Mouse (Mus musculus): ENCODE results near the gene Slc39a7.
"Not testable (repeated sequence)": the region's sequence is repeated elsewhere in the genome, so short reads cannot be mapped to it uniquely, and the experiment has no call there.

Gene Slc39a7

DNA sequence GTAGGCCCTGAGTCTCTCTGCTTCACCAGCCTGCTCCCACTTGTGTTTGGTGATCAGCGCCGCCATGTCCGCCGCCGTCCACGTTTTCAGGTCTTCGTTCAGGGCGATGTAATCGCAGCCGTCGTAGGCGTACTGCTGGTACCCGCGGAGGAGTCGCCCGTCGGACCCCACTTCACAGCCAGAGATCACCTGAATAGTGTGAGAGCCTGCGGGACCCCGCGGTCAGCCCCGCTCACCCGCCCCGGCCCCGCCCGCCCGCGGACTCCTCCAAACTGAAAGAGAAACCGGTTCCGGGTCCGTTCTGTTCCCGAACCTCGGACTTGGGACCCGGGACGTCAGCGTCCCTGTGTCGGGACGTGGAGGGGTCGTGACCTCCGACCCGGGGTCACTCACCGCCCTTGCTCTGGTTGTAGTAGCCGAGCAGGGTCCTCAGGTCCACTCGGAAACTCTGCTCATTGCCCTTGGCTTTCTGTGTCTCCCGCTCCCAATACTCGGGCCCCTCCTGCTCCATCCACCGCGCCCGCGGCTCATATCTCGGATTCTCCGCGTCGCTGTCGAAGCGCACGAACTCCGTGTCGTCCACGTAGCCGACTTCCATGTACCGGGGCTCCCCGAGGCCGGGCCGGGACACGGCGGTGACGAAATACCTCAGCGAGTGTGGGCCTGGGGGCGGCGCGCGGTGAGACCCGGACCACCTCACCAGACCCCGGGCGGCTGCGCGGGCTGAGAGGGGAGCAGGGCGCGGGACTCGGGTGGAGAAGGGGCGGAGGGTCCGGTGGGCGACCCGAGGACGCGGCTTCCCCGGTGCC, 31.9 kb downstream of the Slc39a7 start:
- DNase-seq: peak in 1 of 2 experiments; percentile 35

DNA sequence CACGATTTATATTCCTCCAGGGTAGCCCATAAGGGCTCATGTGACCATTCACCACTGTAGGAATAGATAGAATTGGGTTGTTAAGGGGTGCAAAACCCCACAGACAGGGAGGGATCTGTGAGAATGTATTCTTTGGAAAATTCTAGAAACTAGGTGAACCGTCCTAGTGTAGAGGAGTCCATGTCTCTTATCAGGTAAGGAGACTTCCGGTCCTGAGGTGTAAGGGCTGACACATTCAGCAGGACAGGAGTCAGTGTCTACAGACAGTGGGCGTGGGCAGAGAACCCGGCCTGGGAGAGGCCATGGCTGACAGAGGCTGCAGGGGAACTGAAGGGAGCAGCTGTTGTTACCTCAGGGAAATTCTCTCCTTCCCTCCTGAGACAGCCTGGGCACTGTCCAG, 32.8 kb downstream of the Slc39a7 start:
- not testable (repeated sequence) for DNase-seq

DNA sequence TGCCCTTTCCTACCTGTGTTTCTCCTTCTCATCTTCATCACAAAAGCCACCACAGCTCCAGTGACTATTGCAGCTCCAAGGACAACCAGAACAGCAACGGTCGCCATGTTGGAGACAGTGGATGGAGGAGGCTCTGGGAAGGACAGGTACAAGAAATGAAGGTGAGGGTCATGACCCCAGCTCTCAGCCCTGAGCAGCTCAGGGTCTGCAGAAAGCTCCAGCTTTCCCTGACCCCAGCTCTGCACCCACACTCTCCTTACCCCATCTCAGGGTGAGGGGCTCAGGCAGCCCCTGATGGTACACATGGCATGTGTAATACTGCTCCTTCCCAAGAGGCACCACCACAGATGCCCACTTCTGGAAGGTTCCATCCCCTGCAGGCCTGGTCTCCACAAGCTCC, 34.5 kb downstream of the Slc39a7 start:
- not testable (repeated sequence) for DNase-seq

DNA sequence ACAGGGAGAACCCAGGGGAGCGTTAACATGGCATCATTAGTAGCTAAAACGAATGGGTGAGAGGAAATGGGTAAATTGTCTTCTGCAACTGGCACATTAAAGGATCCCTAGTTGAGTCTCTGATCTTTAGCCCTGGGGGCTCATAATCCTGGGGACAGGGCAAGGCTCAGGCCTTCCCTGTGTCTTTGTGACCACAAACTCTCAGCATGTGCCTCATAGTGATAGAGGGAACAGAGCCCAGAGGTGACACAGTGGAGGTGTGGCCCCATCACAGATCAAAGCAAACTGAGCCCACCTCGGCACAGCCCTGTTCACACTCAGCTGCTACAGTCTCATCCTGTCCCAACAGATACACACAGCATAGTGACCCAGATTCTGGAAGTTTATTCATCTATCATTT, 35.8 kb downstream of the Slc39a7 start:
- no peak for DNase-seq

DNA sequence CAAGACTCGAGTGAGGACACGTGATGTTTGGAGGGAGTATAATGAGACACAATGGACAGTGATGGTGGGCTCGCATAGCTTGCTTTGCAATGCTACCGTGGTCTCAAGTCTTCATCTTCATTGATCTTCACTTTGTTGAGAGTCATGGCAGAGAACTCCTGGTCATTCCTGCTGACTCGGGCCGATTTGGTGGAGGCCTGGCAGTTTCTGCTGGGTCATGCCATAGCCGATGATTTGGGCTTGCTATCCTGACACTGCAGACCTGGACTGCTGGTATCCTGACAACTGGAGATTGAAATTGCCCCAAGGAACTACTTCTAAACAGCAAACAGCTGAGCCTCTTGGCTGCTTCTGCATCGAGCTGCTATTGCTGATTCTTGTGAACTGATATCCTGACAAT, 36.5 kb downstream of the Slc39a7 start:
- DNase-seq: no peak

DNA sequence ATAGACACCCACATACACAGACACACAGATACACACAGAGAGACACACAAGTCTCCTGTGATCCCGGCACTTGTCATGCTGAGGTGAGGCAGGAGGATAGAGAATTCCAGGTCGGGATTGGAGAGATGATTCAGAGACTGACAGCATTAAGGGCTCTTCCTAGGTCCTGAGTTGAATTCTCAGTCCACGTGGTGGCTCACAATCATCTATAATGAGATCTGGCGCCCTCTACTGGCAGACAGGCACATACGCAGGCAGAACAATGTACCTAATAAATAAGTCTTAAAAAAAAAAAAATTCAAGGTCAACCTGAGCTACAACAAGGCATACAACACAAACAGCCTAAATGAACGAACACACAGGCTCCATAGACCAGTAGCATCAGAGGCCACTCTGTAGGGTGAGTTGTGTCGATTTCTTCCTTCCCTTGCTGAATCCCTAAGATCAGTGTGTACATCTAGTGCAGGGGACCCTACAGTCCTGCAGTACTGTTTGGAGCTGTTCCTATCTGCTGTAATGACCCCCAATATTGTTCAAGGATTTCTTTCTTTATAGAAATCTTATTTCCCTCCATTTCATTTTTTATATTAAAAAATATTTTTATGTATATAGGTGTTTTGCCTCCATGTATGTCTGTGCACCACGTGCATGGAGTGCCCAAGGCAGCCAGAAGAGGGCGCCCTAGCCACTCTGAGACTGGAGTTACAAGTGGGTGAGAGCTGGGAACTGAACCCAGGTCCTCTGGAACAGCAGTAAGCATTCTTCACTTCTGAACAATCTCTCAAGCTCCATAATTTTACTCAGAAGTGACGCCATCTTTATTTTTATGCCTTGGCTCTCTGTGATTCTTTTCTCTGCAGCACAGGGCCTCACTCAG, 39.5 kb downstream of the Slc39a7 start:
- peak in 1 of 2 experiments; percentile 27 for DNase-seq

DNA sequence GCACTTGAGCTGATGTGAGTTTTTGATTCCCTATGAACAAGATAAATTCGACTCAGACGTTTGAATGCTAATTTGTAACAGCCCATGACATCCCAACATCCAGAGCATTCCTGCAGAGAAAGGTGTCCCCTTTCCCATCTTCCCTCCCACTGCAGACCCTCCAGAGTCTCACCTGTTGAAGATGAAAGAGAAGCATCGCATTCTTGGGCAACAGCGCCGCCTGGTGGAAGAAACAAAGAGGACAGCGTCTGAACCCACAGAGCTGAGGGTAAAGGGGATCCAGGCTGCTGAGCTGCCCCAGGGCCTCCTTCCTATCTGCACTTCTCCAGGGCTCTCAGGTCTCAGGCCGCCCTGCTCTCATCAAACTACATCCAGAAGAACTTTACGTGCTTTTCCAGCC, 49.3 kb downstream of the Slc39a7 start:
- DNase-seq: peak; percentile 77 to 79

DNA sequence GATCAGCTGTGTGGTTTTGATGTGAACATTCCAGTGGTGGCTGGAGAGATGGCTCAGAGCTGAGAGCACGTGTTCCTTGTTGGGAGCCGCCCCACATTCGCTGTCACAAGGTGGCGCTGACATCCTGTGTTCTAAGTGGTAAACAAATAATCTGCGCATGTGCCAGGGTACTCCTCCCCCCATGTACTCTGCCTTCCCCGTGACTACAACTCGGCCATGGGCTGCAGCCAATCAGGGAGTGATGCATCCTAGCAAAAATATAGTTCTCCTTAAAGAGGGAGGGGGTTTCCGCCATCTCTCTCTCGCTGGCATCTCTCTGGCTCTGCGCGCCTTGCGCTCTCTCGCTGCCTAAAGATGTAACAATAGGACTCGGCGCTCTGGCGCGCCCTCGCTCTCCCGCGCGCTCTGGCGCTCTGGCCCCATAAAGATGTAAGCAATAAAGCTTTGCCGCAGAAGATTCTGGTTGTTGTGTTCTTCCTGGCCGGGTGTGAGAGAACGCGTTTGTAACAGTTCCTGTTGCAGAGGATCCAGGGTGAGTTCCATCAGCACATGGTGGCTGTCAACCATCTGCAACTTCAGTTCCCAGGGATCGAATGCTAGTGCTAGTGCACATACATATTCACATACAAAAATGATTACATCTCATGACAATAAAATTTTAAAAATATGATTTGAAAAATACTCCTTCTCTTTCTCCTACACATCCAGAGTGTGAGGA, 50.1 kb downstream of the Slc39a7 start:
- DNase-seq: peak; percentile 87 to 89

DNA sequence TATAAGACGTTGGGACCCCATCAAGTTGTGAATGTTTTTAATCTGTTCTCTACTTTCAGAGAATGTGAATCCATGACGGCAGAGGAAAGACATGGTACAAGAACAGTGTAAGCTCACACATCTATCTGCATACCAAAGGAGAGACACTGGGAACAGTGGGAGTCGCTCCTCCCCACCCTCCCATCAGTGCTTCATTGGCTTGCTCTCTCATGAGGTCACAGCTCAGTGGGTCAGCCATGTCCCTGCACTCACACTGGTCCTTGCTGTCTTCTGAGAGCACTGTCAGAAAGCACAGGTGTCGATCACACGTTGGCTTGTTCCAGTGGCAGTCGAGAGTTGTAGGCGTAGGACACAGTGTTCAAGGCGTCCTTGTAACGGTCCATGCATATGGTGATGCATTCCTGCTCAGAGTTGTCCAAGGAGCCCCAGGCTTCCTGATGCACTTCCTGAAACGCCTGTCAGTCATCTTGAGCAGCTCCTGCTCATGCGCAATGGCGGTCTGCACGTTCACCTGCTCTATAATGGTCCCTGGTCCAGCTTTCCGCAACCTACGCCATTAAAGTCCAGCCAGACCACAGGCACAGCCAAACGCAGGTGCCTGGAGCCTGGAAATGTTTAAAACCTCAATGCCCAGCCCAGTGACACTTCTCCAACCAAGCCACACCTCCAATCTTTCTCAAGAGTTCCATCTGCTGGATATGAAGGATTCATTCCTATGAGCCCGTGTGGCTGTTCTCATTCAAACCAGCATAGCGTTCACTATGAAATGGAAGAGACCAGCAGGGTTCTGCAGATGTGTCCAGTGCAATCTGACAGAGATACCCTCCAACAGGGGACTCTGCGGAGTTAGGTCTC, 51.1 kb downstream of the Slc39a7 start:
- no peak for DNase-seq

DNA sequence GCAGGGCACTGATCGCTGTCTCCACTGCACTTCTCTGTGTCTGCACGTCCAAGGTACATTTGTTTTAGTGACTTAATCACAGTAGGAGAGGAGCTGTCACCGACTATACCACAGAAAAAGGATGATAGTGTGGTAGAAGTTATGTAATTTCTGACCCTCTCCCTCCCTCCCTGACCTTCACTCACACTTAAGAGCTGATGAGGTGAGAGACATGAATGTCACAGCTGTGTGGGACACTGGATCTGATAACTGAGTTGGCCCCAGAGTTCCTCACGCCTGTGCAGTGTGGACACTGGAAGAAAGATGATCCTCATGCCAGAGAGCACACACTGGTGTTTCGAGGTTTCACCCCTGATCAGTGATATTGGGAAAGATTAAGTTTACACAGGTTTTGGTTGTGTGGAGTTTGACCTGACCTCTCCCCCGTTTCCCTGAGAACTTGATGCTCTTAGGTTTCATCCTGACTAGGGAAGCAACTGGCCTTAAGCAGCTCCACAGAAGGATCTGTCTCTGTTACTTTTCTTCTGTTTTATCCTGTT, 51.9 kb downstream of the Slc39a7 start:
- no peak for DNase-seq

DNA sequence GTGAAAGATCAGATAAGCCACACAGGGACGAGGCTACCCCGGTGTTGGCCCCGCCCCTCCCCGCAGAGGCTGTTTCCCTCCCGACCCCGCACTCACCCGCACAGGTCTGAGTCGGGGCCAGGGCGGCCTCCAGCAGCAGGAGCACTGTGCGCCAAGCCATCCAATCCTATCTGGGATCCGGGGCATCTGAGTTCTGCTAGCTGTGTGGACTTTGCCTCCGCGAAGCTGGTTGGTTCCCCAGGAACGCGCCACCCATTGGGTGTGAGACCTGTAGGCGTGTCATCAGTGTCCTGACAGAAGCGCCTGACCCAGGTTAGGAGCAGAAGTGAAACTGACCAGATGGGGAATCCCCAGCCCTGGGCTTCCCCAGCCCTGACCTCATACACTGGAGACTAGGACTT, 52.9 kb downstream of the Slc39a7 start:
- DNase-seq: peak; percentile 54 to 62

Data from thymus, postnatal 36 days (tissue).